Mouse (Mus musculus) megakaryocyte, adult 5-6 weeks (primary cell): ENCODE measurements around the gene Cryba4. TPM values are rescaled to one million over a fixed set of nuclear protein-coding genes. Genes with fewer than 3 reads are reported as not detected.

Experiments used
- ATAC-seq: 2 replicates; pipeline ENCODE4 v1.8.0; 2016; ENCODE audit warnings: mild to moderate bottlenecking, inconsistent platforms; ENCODE audit not compliant: poor library complexity, severe bottlenecking
- total RNA-seq, 2 experiments: library from RNA; stranded (forward) in 1 of 2; stranded (reverse) in 1 of 2; fragments of 153-499, 151-499 nt in 1 of 2; fragments of 221-1000, 200-1000 nt in 1 of 2; gene quantifications; 2 replicates each; pipeline versions ENCODE4 v1.2.3 to v1.2.4; 2015 to 2017

The Cryba4 gene
- 5.2 and 8.4 TPM in 2 replicates for total RNA-seq (2015)
- total RNA-seq (2017): 3.3 and 3.7 TPM in 2 replicates

DNA sequence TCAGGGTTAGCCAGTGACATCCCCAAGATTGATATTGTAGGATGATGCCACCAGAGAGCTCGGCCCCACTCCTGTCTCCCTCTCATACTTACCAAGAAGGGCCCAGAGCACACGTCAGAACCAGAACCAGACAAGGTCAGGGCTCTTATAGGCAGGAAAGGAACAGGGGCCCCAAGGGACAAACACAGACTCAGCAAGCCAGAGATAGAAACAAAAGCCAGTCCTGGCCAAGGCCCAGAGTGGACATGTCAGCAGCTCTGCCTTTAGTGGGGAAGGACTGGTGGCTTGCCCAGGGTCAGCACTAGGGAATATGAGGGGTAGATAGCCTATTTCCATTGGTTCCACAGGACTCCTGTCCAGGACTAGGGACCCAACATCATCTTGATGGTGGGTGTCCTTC lies at the start of gene Cryba4:
TSS of gene Cryba4 (minus strand) at position 119 of the 400 bp plus-strand sequence.
- ATAC-seq: no peak

DNA sequence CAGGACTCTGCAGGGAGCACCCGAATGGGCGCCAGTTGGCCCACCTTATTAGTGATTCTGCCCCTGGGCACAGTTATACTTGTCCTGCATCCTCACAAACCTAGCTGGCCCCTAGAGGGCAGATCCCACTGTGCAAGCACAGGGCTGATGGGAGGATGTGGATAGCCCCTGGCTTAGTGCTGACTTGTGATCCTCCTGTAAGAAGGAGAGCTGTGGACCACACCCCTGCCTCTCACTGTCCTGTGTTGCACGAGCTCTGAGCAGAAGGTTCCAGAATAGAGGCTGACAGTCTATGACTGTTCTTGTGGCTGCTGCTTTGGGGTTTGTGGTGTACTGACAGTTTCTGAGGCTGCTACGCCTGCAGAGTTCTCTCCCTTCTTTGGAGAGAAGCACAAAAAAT lies 49.4 kb upstream of the Cryba4 start:
- no peak; the same call in 1 of the 2 replicates for ATAC-seq

DNA sequence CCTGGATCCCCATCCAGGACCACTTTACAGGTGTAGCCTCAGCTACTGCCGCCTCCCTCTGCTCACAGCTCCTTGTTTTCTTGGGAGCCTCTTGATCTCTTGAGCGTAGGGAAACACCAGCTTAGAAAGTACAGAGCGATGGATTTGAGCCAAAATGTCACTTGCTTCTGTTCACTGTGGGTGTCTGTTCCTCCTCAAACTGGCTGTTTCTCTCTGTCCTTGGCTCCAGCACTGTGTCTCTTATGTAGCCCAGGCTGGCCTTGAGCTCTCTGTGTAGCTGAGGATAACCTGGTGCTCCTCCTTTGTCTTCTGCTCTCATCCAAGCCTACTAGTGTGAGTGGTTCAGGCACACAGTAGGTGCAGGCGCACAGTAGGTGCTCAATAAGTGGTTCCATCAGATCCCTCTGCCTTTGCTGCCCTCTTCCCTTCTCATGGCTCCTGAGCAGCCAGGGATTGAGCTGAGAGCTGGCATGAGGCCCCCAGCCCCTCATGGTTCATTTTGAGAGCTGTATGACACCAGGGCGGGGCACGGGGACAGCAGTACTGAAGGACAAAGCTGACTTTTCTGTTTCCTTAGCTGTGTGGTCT lies 48.5 kb upstream of the Cryba4 start:
- no peak for ATAC-seq

DNA sequence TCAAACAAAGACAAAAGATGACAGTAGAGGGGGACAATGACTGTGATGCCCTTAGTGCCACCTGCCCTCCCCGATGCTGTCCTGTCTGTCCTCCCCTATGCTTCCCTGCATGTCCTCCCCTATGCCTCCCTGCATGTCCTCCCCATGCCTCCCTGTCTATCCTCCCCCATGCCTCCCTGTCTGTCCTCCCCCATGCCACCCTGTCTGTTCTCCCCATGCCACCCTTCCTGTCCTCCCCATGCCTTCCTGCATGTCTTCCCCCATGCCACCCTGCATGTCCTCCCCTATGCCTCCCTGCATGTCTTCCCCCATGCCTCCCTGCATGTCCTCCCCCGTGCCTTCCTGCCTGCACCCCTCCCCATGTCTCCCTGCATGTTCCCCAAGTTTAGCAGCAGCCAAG lies 47.8 kb upstream of the Cryba4 start:
- ATAC-seq: no peak

DNA sequence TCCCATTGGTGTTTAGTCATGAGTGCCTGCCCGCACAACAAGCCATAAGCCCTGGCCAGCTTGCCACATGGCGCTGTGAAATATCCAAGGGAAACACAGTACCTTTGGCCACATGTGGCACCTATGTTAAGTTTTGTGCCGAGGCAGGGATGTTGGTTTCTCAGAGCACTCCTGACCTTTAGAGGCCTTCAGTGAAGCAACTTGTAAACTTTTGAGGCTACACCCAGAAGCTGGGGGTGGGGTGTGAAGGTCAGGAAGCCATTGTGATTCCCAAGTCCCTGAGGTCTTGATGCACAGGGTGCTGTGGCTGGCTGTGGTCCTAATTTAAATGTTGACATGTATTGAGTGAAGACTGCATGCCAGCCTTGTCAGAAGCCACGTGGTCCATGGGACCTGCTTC lies 47.1 kb upstream of the Cryba4 start:
- ATAC-seq: no peak

DNA sequence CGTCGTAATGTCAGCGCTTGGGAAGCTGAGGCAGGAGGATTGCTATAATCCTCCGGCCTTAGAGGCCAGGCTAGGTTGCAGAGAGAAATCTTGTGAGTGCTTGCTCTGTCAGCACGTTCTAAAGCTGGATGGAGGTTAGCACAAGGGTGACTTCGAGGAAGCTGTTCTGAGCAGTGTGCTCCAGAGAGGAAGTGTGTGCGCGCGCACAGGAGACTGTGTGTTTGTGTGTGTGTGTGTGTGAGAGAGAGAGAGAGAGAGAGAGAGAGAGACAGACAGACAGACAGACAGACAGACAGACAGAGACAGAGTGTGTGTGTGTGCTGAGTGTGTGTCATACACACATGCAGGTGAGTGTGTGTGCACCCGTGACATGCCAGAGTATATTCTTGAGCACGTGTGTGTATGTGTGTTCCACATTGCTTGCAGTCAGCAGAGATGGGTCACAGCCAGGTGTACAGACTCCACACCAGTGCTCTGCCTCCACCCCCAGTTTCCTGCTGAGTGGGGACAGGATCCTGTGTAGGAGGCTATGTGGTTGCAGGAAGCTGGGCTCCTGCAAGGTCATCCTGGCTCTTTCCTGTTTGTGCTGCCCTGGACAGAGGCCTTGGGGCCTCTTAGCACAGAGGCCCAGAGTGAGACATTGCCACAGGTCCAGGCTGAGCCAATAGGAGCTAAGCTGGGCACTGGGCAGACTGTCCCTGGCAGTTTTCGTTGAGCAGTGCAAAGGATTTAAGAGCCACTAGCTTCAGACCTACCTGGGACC lies 46.1 kb upstream of the Cryba4 start:
- ATAC-seq: peak; percentile 61

DNA sequence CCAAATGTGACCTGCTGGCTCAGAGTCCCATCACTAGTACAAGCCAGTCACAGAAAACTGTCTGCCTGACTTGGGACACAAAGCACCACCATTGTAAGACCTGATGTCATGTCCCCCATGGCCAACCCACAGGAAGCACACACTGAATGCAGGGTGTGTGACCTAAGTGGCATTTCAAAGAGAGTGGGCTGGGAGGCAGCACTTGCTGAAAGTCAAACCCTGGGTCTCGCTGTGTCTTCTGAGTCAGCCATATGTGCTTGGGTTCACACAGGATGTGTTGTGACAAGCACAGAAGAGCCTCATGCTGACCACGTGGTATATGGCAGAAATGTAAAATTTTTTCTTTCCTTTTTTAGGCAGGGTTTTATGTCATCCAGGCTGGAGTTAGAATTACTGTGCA lies 44.9 kb upstream of the Cryba4 start:
- peak; percentile 48 for ATAC-seq

DNA sequence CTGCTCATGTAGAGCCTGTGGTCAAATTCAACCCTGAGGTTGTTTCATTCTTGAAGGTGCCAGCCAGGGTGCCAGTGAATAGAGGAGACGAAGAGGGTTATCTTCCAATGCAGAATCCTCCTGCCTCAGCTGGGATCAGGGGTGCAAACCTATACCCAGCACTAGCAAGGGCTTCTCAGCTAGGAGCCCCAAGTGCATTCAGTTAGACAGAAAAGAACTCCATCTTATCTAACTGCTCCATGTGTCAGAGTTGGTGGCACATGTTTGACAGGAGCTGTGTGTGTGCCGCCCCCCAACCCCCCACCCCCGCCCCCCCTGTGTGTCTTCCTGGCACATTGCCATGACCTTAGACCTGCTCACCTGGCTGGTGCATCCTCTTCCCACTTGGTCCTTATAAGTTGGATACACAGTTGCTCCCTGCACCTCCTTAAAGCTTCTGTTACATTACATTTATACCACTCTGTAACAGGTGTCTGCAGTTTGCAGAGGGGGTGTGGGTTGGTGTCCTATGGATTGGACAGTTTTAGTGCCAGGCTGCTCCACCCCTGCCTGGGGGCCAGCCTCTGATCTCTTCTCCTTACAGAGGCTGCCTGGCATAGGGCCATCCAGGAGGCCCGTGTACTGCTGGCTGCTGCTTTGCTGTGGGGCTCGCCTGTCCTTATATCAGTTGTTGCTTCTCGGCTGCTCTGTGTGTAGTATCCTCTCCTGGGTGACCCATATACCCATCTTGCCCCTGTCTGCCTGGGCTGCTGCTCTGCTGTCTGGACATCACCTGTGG lies 44.3 kb upstream of the Cryba4 start:
- no peak for ATAC-seq

DNA sequence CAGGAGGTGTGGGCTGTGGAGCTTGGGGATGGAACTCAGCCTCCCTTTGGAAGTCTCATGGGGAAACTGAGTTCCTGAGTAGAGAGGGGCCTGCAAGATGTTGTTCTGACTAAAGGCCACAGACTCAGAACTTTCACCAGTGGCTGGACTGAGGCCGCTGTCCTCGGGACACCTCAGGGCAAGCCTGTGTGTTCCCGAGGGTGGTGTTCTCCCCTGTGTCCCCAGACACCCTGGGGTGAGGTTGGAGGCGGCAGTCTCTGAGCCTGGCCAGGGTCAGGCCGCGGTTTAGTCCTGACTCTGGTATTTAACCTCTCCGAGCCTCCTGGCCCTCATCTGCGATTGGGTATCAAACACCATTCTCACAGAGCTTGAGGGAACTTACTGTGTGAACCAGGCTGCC lies 43.2 kb upstream of the Cryba4 start:
- no peak for ATAC-seq

DNA sequence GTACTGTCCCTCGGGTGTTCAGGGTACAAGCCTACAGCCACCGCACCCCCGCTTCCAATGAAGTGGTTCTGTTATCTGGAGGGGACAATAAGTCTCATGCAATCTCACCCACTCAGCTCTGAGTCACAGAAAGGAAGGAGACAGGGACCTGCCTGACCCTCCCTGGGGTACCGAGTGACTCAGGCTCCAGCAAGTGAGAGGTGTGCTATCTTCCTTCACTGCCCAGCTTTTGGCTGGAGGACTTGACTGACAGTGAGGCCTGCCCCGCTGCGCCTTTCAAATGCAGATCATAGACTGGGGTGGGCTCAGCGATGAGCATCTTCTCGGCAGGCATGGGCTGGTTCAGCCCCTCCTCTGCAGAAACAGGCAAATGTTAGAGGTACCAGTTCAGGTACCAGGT lies 42.8 kb upstream of the Cryba4 start:
- ATAC-seq: no peak

DNA sequence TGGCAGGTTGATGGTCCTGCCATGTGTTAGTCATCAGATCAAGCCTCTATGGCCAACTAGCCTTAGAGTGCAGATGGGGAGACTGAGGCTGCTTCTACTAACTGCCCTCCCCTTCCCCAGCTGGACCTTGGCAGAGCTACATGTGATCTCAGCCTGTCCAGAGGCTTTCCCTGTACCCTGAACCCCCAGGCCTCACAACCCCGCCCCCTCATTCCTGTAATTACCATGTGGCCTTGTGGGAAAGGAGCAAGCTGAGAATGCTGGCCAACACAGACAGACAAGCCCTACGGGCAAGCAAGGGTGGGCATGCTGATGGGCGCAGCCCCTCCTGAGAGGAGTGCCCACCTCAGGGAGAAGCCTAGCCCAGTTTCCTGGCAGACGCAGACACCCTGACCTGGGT lies 42.4 kb upstream of the Cryba4 start:
- no peak for ATAC-seq

DNA sequence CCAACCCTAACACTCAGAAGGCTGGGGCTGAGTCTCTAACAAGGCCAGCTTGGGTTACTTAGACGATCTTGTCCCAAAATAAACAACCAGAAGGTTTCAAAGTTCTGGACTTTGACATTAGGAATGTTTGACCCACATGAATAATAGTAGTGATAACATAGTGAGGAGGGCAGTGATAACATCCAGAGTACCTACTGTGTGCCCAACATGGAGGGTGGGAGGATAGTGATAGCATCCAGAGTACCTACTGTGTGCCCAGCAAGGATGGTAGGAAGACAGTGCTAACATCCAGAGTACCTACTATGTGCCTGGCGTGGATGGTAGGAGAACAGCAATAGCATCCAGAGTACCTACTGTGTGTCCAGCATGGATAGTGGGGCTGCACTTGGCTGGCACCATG lies 41.5 kb upstream of the Cryba4 start:
- ATAC-seq: no peak

DNA sequence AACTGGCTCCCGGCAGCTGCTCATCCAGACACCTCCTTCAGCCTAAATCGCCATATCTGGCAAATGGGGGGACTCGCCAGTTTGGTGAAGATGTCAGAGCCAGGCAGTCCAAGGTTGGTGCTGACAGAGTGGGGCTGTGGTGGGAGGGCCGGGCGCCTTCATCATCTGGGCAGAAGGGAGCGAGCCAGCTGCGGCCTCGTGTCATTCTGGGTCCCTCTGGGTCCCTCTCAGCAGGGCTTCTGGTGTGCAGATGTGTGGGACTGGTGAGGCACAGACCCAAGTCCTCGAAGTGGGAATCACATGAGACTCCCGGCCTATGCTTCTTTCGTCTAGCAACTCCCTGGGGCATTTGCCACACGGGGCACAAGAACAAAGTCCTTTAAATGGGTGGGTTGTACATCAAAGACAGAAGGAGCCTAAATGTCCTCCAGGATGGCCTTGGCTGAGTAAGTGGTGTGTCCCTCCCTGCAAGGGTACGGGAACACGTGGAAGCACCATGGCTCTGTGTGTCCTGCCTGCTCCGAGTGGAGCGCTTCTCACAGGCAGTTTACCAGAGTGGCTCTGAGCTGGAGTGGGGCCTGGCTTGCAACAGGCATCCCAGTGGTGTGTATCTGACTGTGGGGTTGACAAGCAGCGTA lies 40.1 kb upstream of the Cryba4 start:
- no peak for ATAC-seq

DNA sequence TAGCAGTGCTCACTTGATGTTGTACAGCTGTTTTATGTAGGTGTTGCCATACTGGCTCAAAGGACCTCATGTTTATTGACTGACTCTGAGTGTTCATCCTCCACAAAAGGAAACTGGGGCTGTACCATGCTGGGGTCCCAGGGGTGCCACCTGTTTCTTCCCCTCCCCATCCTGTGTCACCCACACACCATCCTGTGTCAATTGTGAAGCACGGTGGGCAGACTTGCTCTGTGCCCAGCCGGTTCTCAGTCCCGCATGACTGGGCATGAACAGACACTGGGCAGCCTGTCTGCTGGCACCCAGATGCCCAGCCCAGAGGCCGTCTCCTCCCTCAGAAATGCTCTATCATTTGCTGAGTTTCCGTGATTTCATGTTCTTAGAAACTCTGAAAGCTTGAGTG lies 39.5 kb upstream of the Cryba4 start:
- ATAC-seq: no peak

DNA sequence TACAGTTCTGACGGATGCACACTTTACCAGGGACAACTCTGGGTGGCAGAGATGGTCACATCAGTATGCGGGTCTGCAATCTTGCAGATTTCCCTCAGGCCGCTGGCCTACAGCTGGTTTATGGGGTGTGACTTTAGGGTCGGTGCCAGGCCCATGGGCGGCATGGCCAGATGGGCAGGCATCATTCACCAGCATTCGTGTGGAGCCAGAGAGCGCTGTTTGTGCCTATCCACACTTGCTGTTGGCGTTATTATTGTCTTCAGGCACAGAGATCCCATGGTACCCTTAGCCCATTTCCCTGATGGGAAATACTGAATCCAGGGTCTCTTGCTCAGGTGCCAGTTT lies 38.2 kb upstream of the Cryba4 start:
- ATAC-seq: no peak

DNA sequence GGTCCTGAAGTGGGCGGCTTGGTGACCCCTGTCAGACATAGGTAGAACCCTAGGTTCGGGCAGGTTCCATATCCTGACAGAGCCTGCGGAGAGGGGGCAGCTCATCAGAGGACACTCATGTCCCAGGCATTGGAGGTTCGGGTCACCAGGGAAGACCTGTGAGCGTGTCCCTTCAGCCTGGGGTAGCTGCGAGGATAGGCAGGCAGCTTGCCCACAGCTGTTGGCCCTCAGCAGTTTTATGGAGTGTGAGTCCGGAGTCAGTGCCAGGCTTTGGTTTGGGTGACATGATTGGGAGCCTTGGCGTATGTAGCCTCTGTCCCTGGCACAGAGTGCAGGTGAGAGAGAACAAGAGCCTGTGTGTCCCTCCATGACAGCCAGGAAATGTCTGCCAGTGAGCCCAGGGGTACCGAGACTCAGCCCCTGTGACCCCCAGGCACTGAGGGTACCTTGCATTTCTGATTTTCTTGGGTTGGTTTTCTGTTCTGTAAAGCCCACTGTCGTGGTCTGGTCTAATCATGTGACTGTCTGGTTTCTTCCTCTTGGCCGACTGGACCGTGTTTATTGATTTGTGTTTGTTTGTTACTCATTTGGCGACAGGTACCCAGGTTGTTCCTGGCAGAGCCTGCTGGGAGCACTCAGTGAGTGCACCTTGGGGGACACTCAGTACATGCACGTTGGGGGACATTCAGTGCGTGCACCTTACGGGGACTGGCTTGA lies 37.7 kb upstream of the Cryba4 start:
- no peak for ATAC-seq

DNA sequence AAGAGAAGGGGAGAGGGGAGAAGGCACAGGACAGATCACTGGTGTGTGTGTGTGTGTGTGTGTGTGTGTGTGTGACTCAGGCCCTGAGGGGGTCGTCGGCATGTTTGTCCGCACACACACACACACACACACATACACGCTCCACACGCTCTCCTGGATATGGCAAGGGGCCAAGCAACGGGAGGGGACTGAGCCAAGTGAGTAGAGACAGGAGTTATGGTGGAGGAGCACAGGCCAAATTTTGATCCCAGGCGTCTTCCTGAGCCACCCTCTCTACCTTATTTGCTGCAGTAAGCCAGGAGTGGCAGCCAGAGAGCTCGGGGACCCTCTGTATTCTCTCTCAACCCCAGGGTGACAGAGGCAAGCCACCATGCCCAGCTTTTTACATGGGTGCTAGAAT lies 36.9 kb upstream of the Cryba4 start:
- ATAC-seq: no peak

DNA sequence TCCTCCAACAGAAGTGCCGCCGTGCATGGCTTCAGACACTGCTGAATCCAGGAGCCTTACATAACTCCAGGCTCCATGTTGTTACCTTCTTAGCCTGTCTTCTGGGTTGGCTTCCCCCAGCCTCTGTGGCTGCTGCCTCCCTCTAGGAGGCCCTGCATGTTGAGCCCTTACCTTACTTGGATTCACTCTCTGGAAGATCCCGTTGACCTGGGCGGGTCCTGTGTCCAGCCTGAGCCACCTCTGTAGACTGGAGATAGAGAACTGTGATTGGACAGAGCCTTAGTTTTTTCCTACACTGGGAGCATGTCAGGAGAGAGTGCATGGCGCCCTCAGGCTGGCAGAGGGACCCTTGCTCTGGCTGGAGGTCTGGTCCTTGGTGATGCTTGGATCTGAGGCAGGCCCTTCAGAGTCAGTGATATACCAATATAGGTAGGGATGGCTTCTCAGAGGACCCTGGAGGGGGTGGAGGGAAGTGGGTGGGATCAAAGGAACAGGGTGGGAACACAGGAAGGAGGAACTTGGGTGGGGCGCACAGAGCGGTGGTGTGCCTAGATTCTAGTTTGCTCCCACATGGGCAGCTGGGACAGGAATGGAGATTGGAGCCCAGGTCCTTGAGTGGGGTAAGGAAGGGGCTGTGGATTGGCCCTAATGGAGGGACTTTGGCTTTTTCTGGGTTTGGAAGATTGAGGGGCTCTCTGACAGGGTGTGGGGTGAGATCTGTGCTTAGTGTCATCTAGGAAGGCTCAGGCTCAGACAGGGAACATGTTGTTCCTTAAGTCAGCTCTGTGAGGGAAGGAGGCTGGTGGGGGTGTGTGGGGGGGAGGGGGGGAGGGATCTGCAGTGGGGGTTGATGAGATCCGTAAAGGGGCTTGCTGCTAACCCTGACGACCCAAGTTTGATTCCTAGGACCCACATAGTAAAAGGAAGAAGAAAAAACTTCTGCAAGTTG lies 36.1 kb upstream of the Cryba4 start:
- ATAC-seq: no peak

DNA sequence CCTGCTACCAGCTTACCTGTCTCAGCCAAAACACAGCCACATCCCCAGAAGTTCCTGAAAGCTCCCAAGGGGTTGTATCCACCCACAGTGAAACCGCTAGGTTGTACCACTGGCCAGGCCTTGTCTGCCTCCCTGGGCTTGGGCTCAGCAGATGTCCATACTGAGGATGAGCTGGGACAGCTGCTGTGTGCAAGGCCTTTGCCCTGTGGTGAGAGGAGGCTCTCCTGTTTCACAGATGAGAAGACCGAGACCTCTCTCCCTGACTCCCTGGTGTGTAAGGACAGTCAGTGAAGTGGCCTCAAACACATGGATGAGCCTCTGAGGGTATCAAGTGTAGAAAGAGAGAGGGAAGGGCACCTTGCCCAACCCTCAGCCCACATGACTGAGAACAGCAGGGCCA lies 35.3 kb upstream of the Cryba4 start:
- 0 out of 2 replicates have a peak, but pooled peaks have one; percentile 5 for ATAC-seq
